Mouse (Mus musculus): ENCODE data around the gene Isg20. TPM values are rescaled to one million over a fixed set of nuclear protein-coding genes. Genes with fewer than 3 reads are reported as not detected.

The Isg20 gene
- total and polyA plus RNA-seq, 3 experiments, result 6.9 to 44.2 (median 19.9) TPM

DNA sequence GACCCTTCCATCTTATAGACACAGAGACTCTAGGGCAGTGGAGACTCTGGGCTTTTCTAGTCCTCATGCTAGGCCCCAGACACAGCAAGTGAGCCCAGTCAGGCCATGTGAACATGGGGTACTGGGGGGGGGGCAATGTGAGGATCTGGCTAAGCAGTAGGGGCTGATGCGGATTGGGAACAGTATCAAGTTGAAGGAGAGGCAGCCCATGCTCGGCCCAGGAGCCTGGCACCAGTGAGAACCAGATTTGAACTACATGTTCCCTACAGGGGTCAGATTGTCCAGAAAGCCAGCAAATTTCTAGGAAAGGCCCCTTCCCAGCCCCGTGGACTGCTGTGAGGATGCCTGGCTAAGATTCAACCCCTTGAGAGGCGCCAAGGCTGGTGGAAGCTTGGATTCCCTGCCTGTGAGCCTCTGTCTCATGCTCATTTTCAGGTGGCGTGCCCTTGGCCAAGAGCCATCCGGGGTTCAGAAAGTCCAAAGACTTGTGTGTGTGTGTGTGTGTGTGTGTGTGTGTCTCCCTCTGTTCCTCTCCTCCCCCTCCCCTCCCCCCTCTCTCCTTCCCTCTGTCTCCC is 45.4 kb downstream of the Isg20 start:
- Histone ChIP-seq H3K4me3 (replicated peaks in 1 of 3; ENCODE audit: low read depth in 2 of 3, low read length in 2 of 3, poor library complexity in 1 of 3) (no peak overlapping the region), H3K4me1 (ENCODE audit: control insufficient read depth in 1 of 2, insufficient read depth in 2 of 2) (peaks cover 0 to 2% of the 10 kb centered on the region in 2 experiments; a peak in 1 of 4 replicates), H3K36me3 (replicated peaks in 1 of 2; ENCODE audit: control insufficient read depth in 1 of 2, insufficient read depth in 1 of 2, low read length in 1 of 2) (no peaks in the 10 kb centered on the region), H3K27me3 (replicated peaks) (peaks cover 90% of the 10 kb centered on the region), H3K9me3 (replicated peaks; ENCODE audit: low read length) (no peaks in the 10 kb centered on the region), H3K79me2 (replicated peaks; ENCODE audit: control insufficient read depth, extremely low read depth, insufficient read depth, poor library complexity, severe bottlenecking) (no peaks in the 10 kb centered on the region), H3K9ac (ENCODE audit: insufficient read depth, low read depth) (no peak overlapping the region), H3K27ac (ENCODE audit: insufficient read depth, low read depth) (no peak overlapping the region), H3K4me2 (ENCODE audit: insufficient read depth, low read depth, poor library complexity, severe bottlenecking) (no peak overlapping the region)
- DNase-seq (ENCODE audit: extremely low read depth), result no peak
- in situ Hi-C loops (cut with MboI; ENCODE audit: low pct_ligation_motif_present, low pct_unique_long_range_greater_than_20kb, low sequenced_read_pairs), result no loop called here
- TF ChIP-seq ZKSCAN1 (IDR thresholded peaks at IDR 0.05; ENCODE audit: borderline replicate concordance, low read depth, low read length) (no peak), HCFC1 (IDR thresholded peaks at IDR 0.05; ENCODE audit: low read depth, low read length) (no peak), NELFE (IDR thresholded peaks at IDR 0.05; ENCODE audit: low read depth, low read length) (no peak), BHLHE40 (IDR thresholded peaks at IDR 0.05; ENCODE audit: low read depth, low read length) (no peak), CHD1 (IDR thresholded peaks at IDR 0.05; ENCODE audit: low read depth, low read length) (no peak), ZMIZ1 (IDR thresholded peaks at IDR 0.05; ENCODE audit: low read depth, low read length) (no peak), SIN3A (IDR thresholded peaks at IDR 0.05; ENCODE audit: low read length) (no peak)
- dilution Hi-C loops (cut with MboI; ENCODE audit: extremely low pct_ligation_motif_present, extremely low pct_unique_long_range_greater_than_20kb, low sequenced_read_pairs), result no loop called here

GRCm38 (mm10) chr7:78963891-78964290 is 50.7 kb downstream of the Isg20 start:
- no peak overlapping the region for H3K4me3 ChIP-seq (replicated peaks in 1 of 3; ENCODE audit: low read depth in 2 of 3, low read length in 2 of 3, poor library complexity in 1 of 3)
- H3K27me3 ChIP-seq (replicated peaks), result peaks cover 88% of the 10 kb centered on the region
- no peaks in the 10 kb centered on the region for H3K36me3 ChIP-seq (replicated peaks in 1 of 2; ENCODE audit: control insufficient read depth in 1 of 2, insufficient read depth in 1 of 2, low read length in 1 of 2)
- no peaks in the 10 kb centered on the region for H3K79me2 ChIP-seq (replicated peaks; ENCODE audit: control insufficient read depth, extremely low read depth, insufficient read depth, poor library complexity, severe bottlenecking)
- H3K9me3 ChIP-seq (replicated peaks; ENCODE audit: low read length), result no peaks in the 10 kb centered on the region
- in situ Hi-C loops (cut with MboI; ENCODE audit: low pct_ligation_motif_present, low pct_unique_long_range_greater_than_20kb, low sequenced_read_pairs) (no loop called here), dilution Hi-C loops (cut with MboI; ENCODE audit: extremely low pct_ligation_motif_present, extremely low pct_unique_long_range_greater_than_20kb, low sequenced_read_pairs) (no loop called here)
- no peaks in the 10 kb centered on the region for H3K4me1 ChIP-seq (ENCODE audit: control insufficient read depth in 1 of 2, insufficient read depth in 2 of 2)
- H3K4me2 ChIP-seq (ENCODE audit: insufficient read depth, low read depth, poor library complexity, severe bottlenecking), result no peak overlapping the region
- no peak for DNase-seq (ENCODE audit: extremely low read depth)
- TF ChIP-seq JUND (conservative IDR thresholded peaks at IDR 0.05; ENCODE audit: low read depth, low read length) (no peak), POLR2AphosphoS2 (IDR thresholded peaks at IDR 0.05; ENCODE audit: low read depth, low read length) (no peak), NELFE (IDR thresholded peaks at IDR 0.05; ENCODE audit: low read depth, low read length) (no peak), MAFK (IDR thresholded peaks at IDR 0.05; ENCODE audit: insufficient replicate concordance, low read length) (no peak), CHD1 (IDR thresholded peaks at IDR 0.05; ENCODE audit: low read depth, low read length) (no peak), TBP (conservative IDR thresholded peaks at IDR 0.05; ENCODE audit: low read depth, low read length) (no peak), SIN3A (IDR thresholded peaks at IDR 0.05; ENCODE audit: low read length) (no peak), ZKSCAN1 (IDR thresholded peaks at IDR 0.05; ENCODE audit: borderline replicate concordance, low read depth, low read length) (no peak), TCF12 (IDR thresholded peaks at IDR 0.05; ENCODE audit: low read depth, low read length) (no peak), ZNF384 (IDR thresholded peaks at IDR 0.05; ENCODE audit: low read depth, low read length) (no peak), MYC (IDR thresholded peaks at IDR 0.05; ENCODE audit: low read depth, low read length) (no peak), USF2 (conservative IDR thresholded peaks at IDR 0.05; ENCODE audit: low read depth, low read length) (no peak), EP300 (IDR thresholded peaks at IDR 0.05; ENCODE audit: low read length) (no peak), ZC3H11A (IDR thresholded peaks at IDR 0.05; ENCODE audit: low read depth, low read length) (no peak), GABPA (IDR thresholded peaks at IDR 0.05; ENCODE audit: insufficient replicate concordance, low read depth, low read length) (no peak), POLR2A (IDR thresholded peaks at IDR 0.05; ENCODE audit: low read depth, low read length) (no peak), MEF2A (IDR thresholded peaks at IDR 0.05; ENCODE audit: borderline replicate concordance, low read depth, low read length) (no peak)
- H3K9ac ChIP-seq (ENCODE audit: insufficient read depth, low read depth), result no peak overlapping the region
- no peak overlapping the region for H3K27ac ChIP-seq (ENCODE audit: insufficient read depth, low read depth)

Other genes with a start within 250 kb of the Isg20 start
- gene Ntrk3, start 175.4 kb upstream of the Isg20 start, total RNA-seq (2012; rRNA removed), result 0.21 TPM in 2 replicates
- gene Ntrk3, start 175.4 kb upstream of the Isg20 start, total RNA-seq (2014; rRNA removed), result not detected in 2 replicates
- gene Ntrk3, start 175.4 kb upstream of the Isg20 start, polyA plus RNA-seq (2012; ENCODE audit: insufficient read length, low read depth), result not detected in 2 replicates
- gene Mrps11, start 130.3 kb upstream of the Isg20 start, total RNA-seq (2012; rRNA removed), result 68.3 and 87.2 TPM in 2 replicates
- gene Mrps11, start 130.3 kb upstream of the Isg20 start, total RNA-seq (2014; rRNA removed), result 80.4 and 94.6 TPM in 2 replicates
- gene Mrps11, start 130.3 kb upstream of the Isg20 start, polyA plus RNA-seq (2012; ENCODE audit: insufficient read length, low read depth), result 71.4 and 75.1 TPM in 2 replicates
- gene Mrpl46, start 129.9 kb upstream of the Isg20 start, total RNA-seq (2012; rRNA removed), result 62.8 and 79.0 TPM in 2 replicates
- 56.1 and 64.6 TPM in 2 replicates for gene Mrpl46, start 129.9 kb upstream of the Isg20 start, total RNA-seq (2014; rRNA removed)
- gene Mrpl46, start 129.9 kb upstream of the Isg20 start, polyA plus RNA-seq (2012; ENCODE audit: insufficient read length, low read depth), result 63.2 and 72.5 TPM in 2 replicates
- gene Det1, start 66.2 kb upstream of the Isg20 start, total RNA-seq (2012; rRNA removed), result 12.6 and 12.9 TPM in 2 replicates
- 11.9 and 14.3 TPM in 2 replicates for gene Det1, start 66.2 kb upstream of the Isg20 start, total RNA-seq (2014; rRNA removed)
- 9.5 and 12.2 TPM in 2 replicates for gene Det1, start 66.2 kb upstream of the Isg20 start, polyA plus RNA-seq (2012; ENCODE audit: insufficient read length, low read depth)
- gene Aen, start 17.6 kb upstream of the Isg20 start, total RNA-seq (2012; rRNA removed), result 69.1 and 93.5 TPM in 2 replicates
- gene Aen, start 17.6 kb upstream of the Isg20 start, total RNA-seq (2014; rRNA removed), result 72.9 and 73.3 TPM in 2 replicates
- gene Aen, start 17.6 kb upstream of the Isg20 start, polyA plus RNA-seq (2012; ENCODE audit: insufficient read length, low read depth), result 74.2 and 88.9 TPM in 2 replicates
- gene Acan, start 140.1 kb downstream of the Isg20 start, total RNA-seq (2012; rRNA removed), result not detected in 2 replicates
- not detected in 2 replicates for gene Acan, start 140.1 kb downstream of the Isg20 start, total RNA-seq (2014; rRNA removed)
- not detected in 2 replicates for gene Acan, start 140.1 kb downstream of the Isg20 start, polyA plus RNA-seq (2012; ENCODE audit: insufficient read length, low read depth)
- gene Hapln3, start 217.6 kb downstream of the Isg20 start, total RNA-seq (2012; rRNA removed), result 0.04 TPM in 1 of 2 replicates, not detected in the other
- not detected in 2 replicates for gene Hapln3, start 217.6 kb downstream of the Isg20 start, total RNA-seq (2014; rRNA removed)
- gene Hapln3, start 217.6 kb downstream of the Isg20 start, polyA plus RNA-seq (2012; ENCODE audit: insufficient read length, low read depth), result not detected in 2 replicates
- gene Mfge8, start 235.6 kb downstream of the Isg20 start, total RNA-seq (2012; rRNA removed), result 16.5 and 24.5 TPM in 2 replicates
- 11.0 and 13.0 TPM in 2 replicates for gene Mfge8, start 235.6 kb downstream of the Isg20 start, total RNA-seq (2014; rRNA removed)
- gene Mfge8, start 235.6 kb downstream of the Isg20 start, polyA plus RNA-seq (2012; ENCODE audit: insufficient read length, low read depth), result 12.4 and 13.2 TPM in 2 replicates

All from CH12.LX (cell line).